Mouse (Mus musculus): ENCODE data around the gene Prrt1. TPM values are rescaled to one million over a fixed set of nuclear protein-coding genes. Genes with fewer than 3 reads are reported as not detected.

Gene Prrt1
- total and polyA plus RNA-seq, 3 experiments, result 1.0 TPM; not detected in 2

DNA sequence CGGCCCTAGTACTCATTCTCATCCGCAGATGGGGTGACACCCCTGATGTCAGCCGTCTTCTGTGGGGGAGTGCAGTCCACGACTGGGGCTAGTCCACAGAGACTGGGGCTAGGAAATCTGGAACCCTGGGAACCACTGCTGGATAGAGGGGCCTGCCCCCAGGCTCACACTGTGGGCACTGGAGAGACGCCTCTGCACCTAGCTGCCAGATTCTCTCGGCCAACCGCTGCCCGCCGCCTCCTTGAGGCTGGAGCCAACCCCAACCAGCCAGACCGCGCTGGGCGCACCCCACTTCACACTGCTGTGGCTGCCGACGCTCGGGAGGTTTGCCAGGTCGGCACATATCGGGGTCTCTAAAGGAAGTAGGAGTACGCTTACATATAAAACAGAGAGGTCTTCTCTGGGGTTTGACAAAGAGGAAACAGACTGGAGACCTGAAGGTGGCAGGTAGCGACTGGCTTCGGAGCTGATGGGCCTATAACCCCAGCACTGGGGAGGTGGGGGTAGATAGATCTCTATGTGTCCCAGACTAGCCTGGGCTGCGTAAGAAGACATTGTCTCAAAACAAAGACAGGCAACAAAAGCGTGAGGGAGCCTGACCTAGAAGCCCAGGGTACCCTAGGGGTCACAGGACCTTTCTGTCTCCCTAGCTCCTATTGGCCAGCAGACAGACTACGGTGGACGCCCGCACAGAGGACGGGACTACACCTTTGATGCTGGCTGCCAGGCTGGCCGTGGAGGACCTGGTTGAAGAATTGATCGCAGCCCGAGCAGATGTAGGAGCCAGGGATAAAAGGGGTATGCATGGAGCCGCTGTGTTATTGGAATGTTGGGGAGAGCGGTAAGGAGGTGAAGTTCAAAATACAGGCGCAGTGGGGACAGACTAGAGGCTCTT lies 43.2 kb upstream of the Prrt1 start:
- Histone ChIP-seq H3K9ac (ENCODE audit: control insufficient read depth, low read depth, low read length, poor library complexity, severe bottlenecking) (peak overlapping the region; percentile 92), H3K79me2 (ENCODE audit: control insufficient read depth, insufficient read depth, low read length, poor library complexity) (peaks cover 9% of the 10 kb centered on the region; the same call in 1 of the 2 replicates), H3K36me3 (ENCODE audit: control insufficient read depth in 1 of 2, insufficient read depth in 2 of 2, low read length in 2 of 2) (peaks cover 0 to 24% of the 10 kb centered on the region in 2 experiments; a peak in 2 of 4 replicates), H3K4me1 (ENCODE audit: control insufficient read depth in 1 of 2, insufficient read depth in 2 of 2, low read length in 2 of 2) (peaks cover 8 to 30% of the 10 kb centered on the region in 2 experiments), H3K9me3 (replicated peaks; ENCODE audit: insufficient read depth, low read length) (no peaks in the 10 kb centered on the region), H3K27ac (ENCODE audit: control insufficient read depth, low read depth, low read length) (no peak overlapping the region), H3K27me3 (ENCODE audit: control insufficient read depth in 1 of 2, insufficient read depth in 2 of 2, low read length in 2 of 2) (no peaks in the 10 kb centered on the region), H3K4me3 (ENCODE audit: control insufficient read depth in 1 of 2, insufficient read depth in 1 of 2, low read depth in 2 of 2, low read length in 2 of 2) (peak overlapping the region; percentile 92 to 99)
- TF ChIP-seq POLR2AphosphoS5 (IDR thresholded peaks at IDR 0.05; ENCODE audit: borderline replicate concordance, low read depth, low read length), result no peak
- TF ChIP-seq USF2 (IDR thresholded peaks at IDR 0.05; ENCODE audit: borderline replicate concordance in 1 of 2, insufficient read depth in 1 of 2, low read depth in 1 of 2, low read length in 2 of 2), result no peak
- no peak for TF ChIP-seq NELFE (IDR thresholded peaks at IDR 0.05; ENCODE audit: low read depth, low read length)
- no peak for TF ChIP-seq MAFK (IDR thresholded peaks at IDR 0.05; ENCODE audit: borderline replicate concordance, low read depth, low read length)
- no peak for TF ChIP-seq TAL1 (IDR thresholded peaks at IDR 0.05; ENCODE audit: low read length)
- DNase-seq (ENCODE audit: low read depth, low spot score), result no peak

DNA sequence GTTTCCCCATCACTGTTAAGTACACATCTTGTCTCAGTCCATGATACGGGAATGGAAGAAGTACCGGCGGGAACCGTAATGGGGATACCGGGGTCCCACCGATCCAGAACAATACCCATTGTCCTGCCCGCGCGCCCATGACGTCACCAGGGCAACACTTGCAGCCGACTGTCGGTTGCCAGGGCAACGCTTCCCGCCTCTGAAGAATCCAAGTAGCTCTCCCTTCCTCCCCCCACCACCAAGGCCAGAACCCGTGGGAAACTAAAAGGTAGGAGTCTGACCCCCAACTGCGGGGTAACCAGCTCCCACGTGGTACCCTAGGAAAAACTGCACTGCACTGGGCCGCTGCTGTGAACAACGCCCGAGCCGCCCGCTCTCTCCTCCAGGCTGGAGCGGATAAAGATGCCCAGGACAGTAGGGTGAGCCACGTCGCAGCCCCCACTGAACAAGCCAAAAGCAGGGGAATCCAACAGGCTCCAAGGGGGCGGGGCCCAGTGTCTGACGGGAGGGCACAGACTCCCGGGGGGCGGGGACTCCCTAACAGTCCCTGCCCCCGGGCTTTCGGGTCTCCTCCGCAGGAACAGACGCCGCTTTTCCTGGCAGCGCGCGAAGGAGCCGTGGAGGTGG lies 42.4 kb upstream of the Prrt1 start:
- H3K9me3 ChIP-seq (replicated peaks; ENCODE audit: insufficient read depth, low read length), result no peaks in the 10 kb centered on the region
- peaks cover 0 to 27% of the 10 kb centered on the region in 2 experiments; a peak in 2 of 4 replicates for H3K36me3 ChIP-seq (ENCODE audit: control insufficient read depth in 1 of 2, insufficient read depth in 2 of 2, low read length in 2 of 2)
- no peaks in the 10 kb centered on the region for H3K27me3 ChIP-seq (ENCODE audit: control insufficient read depth in 1 of 2, insufficient read depth in 2 of 2, low read length in 2 of 2)
- no peak for TF ChIP-seq KAT2A (conservative IDR thresholded peaks at IDR 0.05; ENCODE audit: low read depth, low read length)
- no peak for TF ChIP-seq HCFC1 (IDR thresholded peaks at IDR 0.05; ENCODE audit: low read depth, low read length)
- peak; percentile 35 for TF ChIP-seq MAX (IDR thresholded peaks at IDR 0.05; ENCODE audit: low read length)
- peak; percentile 73 for TF ChIP-seq MXI1 (IDR thresholded peaks at IDR 0.05; ENCODE audit: low read depth, low read length)
- TF ChIP-seq POLR2A (IDR thresholded peaks at IDR 0.05; ENCODE audit: control insufficient read depth in 1 of 2, insufficient read depth in 1 of 2, low read depth in 1 of 2, low read length in 2 of 2, poor library complexity in 1 of 2), result no peak
- TF ChIP-seq E2F4 (IDR thresholded peaks at IDR 0.05; ENCODE audit: borderline replicate concordance, low read depth, low read length), result 0 out of 2 replicates have a peak, but pooled peaks have one; percentile 21
- peak; percentile 28; the same call in 1 of the 2 replicates for TF ChIP-seq SIN3A (IDR thresholded peaks at IDR 0.05; ENCODE audit: low read length)
- 0 out of 2 replicates have a peak, but pooled peaks have one; percentile 16 for TF ChIP-seq USF1 (IDR thresholded peaks at IDR 0.05; ENCODE audit: low read depth, low read length)
- peak overlapping the region; percentile 92 to 99 for H3K4me3 ChIP-seq (ENCODE audit: control insufficient read depth in 1 of 2, insufficient read depth in 1 of 2, low read depth in 2 of 2, low read length in 2 of 2)
- peak overlapping the region; percentile 65 for H3K27ac ChIP-seq (ENCODE audit: control insufficient read depth, low read depth, low read length)
- H3K4me1 ChIP-seq (ENCODE audit: control insufficient read depth in 1 of 2, insufficient read depth in 2 of 2, low read length in 2 of 2), result peaks cover 11 to 35% of the 10 kb centered on the region in 2 experiments
- peaks cover 9% of the 10 kb centered on the region; the same call in 1 of the 2 replicates for H3K79me2 ChIP-seq (ENCODE audit: control insufficient read depth, insufficient read depth, low read length, poor library complexity)
- DNase-seq (ENCODE audit: low read depth, low spot score), result peak; percentile 91
- peak overlapping the region; percentile 92 for H3K9ac ChIP-seq (ENCODE audit: control insufficient read depth, low read depth, low read length, poor library complexity, severe bottlenecking)

All from MEL (cell line).